Comparison of ENCODE assay signal across 34 mouse cellular contexts in genomic region chr10:128040293-128040692, GRCm38 (mm10). TPM values are rescaled to one million over a fixed set of nuclear protein-coding genes. Genes with fewer than 3 reads are reported as not detected.
DNase-seq lines count a peak whose midpoint lies in the region; ATAC-seq and TF ChIP-seq lines count a peak whose summit lies in the region.
"Had no signal": no experiment of that assay in that cellular context is flagged by ENCODE, and none has a peak within 500 bp of the region (broad histone marks: within the 10 kb centered on the region; RNA-seq: fewer than 3 reads in every experiment).

No protein-coding gene starts in this region.

- ATAC-seq in forebrain, embryonic 14.5 days: no peak
- ATAC-seq in heart, embryonic 13.5 days (ENCODE audit: extremely low read depth, insufficient number of reproducible peaks, low FRiP score, low TSS enrichment): no peak
- no peak for ATAC-seq in liver, embryonic 13.5 days (ENCODE audit: low read depth)
- ATAC-seq in liver, embryonic 11.5 days (replicated peaks; ENCODE audit: low FRiP score): no peak
- no peak for ATAC-seq in inflammation-experienced regulatory T-cells, adult 6 months
- ATAC-seq: forebrain, postnatal 0 days had no signal

- no peak overlapping the region for H3K4me2 ChIP-seq in forebrain, embryonic 14.5 days (ENCODE audit: low read length)
- H3K4me2 ChIP-seq in heart, embryonic 13.5 days: no peak overlapping the region
- H3K4me2 ChIP-seq in liver, embryonic 13.5 days: 0 out of 2 replicates have a peak overlapping the region, but pooled peaks have one; percentile 76
- no peak overlapping the region; the same call in 1 of the 2 replicates for H3K4me2 ChIP-seq in liver, embryonic 11.5 days
- H3K4me2 ChIP-seq: hindbrain, embryonic 13.5 days; limb, embryonic 15.5 days had no signal

- no peaks in the 10 kb centered on the region for H3K9me3 ChIP-seq in forebrain, embryonic 10.5 days
- no peaks in the 10 kb centered on the region for H3K9me3 ChIP-seq in forebrain, embryonic 14.5 days (replicated peaks; ENCODE audit: control insufficient read depth, low read length)
- H3K9me3 ChIP-seq in heart, embryonic 13.5 days: no peaks in the 10 kb centered on the region
- no peaks in the 10 kb centered on the region for H3K9me3 ChIP-seq in liver, embryonic 13.5 days (replicated peaks)
- no peaks in the 10 kb centered on the region for H3K9me3 ChIP-seq in liver, embryonic 11.5 days (ENCODE audit: control insufficient read depth, low read length)
- no peaks in the 10 kb centered on the region for H3K9me3 ChIP-seq in E14TG2a.4 (ENCODE audit: low read length)
- H3K9me3 ChIP-seq: hindbrain, embryonic 13.5 days; limb, embryonic 15.5 days had no signal

- TF ChIP-seq CTCF in heart, adult 2 months (IDR thresholded peaks at IDR 0.05): no peak
- no peak for TF ChIP-seq CTCF in E14TG2a.4 (conservative IDR thresholded peaks at IDR 0.05; ENCODE audit: low read length)

- no peak overlapping the region for H3K9ac ChIP-seq in forebrain, embryonic 14.5 days (ENCODE audit: low read length)
- H3K9ac ChIP-seq in heart, embryonic 13.5 days: 0 out of 2 replicates have a peak overlapping the region, but pooled peaks have one; percentile 56
- H3K9ac ChIP-seq in heart, adult 2 months (ENCODE audit: low read depth, low read length): no peak overlapping the region
- peak overlapping the region; percentile 64 for H3K9ac ChIP-seq in liver, embryonic 13.5 days
- no peak overlapping the region for H3K9ac ChIP-seq in liver, embryonic 11.5 days (ENCODE audit: low read depth, low read length)
- H3K9ac ChIP-seq: forebrain, postnatal 0 days; limb, embryonic 15.5 days had no signal

- no peak for DNase-seq in forebrain, embryonic 10.5 days (ENCODE audit: extremely low spot score, low spot score)
- no peak for DNase-seq in forebrain, embryonic 14.5 days (ENCODE audit: low spot score)
- DNase-seq in heart, adult 2 months: no peak
- no peak for DNase-seq in liver, embryonic 13.5 days
- DNase-seq in liver, embryonic 11.5 days (ENCODE audit: low spot score): no peak
- DNase-seq: adrenal gland, postnatal 36 days; cerebellum, adult 2 months; cerebellum, postnatal 14 days; forebrain, postnatal 0 days; gastrocnemius, postnatal 10 days; heart, postnatal 4 days; kidney, adult 2 months; kidney, postnatal 36 days; lung, postnatal 36 days; thymus, adult 2 months; thymus, postnatal 36 days had no signal

- no peak for TF ChIP-seq POLR2A in heart, adult 2 months (IDR thresholded peaks at IDR 0.05; ENCODE audit: insufficient read depth, low read depth, low read length)

- TF ChIP-seq EP300 in heart, adult 2 months (IDR thresholded peaks at IDR 0.05; ENCODE audit: insufficient read depth, low read depth, low read length): no peak

- no peaks in the 10 kb centered on the region for H3K27me3 ChIP-seq in forebrain, embryonic 10.5 days (ENCODE audit: poor library complexity, severe bottlenecking)
- no peaks in the 10 kb centered on the region for H3K27me3 ChIP-seq in forebrain, embryonic 14.5 days (replicated peaks; ENCODE audit: control insufficient read depth, insufficient read depth, low read length)
- H3K27me3 ChIP-seq in heart, embryonic 13.5 days (replicated peaks): no peaks in the 10 kb centered on the region
- H3K27me3 ChIP-seq in heart, adult 2 months (ENCODE audit: control insufficient read depth, insufficient read depth, low read length): no peaks in the 10 kb centered on the region
- no peaks in the 10 kb centered on the region for H3K27me3 ChIP-seq in liver, embryonic 13.5 days
- no peaks in the 10 kb centered on the region for H3K27me3 ChIP-seq in liver, embryonic 11.5 days (replicated peaks; ENCODE audit: control insufficient read depth, insufficient read depth, low read length)
- no peaks in the 10 kb centered on the region for H3K27me3 ChIP-seq in E14TG2a.4 (ENCODE audit: insufficient read depth, low read length)
- H3K27me3 ChIP-seq: hindbrain, embryonic 13.5 days; limb, embryonic 15.5 days had no signal

- peaks cover 86% of the 10 kb centered on the region for H3K36me3 ChIP-seq in forebrain, embryonic 10.5 days (replicated peaks)
- H3K36me3 ChIP-seq in forebrain, embryonic 14.5 days (ENCODE audit: control insufficient read depth, insufficient read depth, low read length): peaks cover 66% of the 10 kb centered on the region
- peaks cover 76% of the 10 kb centered on the region for H3K36me3 ChIP-seq in heart, embryonic 13.5 days
- H3K36me3 ChIP-seq in heart, adult 2 months (ENCODE audit: control insufficient read depth, insufficient read depth, low read length): peaks cover 48% of the 10 kb centered on the region
- H3K36me3 ChIP-seq in liver, embryonic 13.5 days: peaks cover 75% of the 10 kb centered on the region
- peaks cover 49% of the 10 kb centered on the region for H3K36me3 ChIP-seq in liver, embryonic 11.5 days (ENCODE audit: control insufficient read depth, insufficient read depth, low read length)
- peaks cover 90% of the 10 kb centered on the region for H3K36me3 ChIP-seq in E14TG2a.4 (ENCODE audit: insufficient read depth, low read length)

- intact Hi-C loops in heart, adult 2 months (cut with DNase I): no loop called here

- 94% methylated on average over 5 of the region's 5 CpGs for WGBS in forebrain, embryonic 10.5 days
- 92% methylated on average over 5 of the region's 5 CpGs for WGBS in forebrain, embryonic 14.5 days
- 78% methylated on average over 5 of the region's 5 CpGs for WGBS in heart, embryonic 13.5 days
- 74% methylated on average over 5 of the region's 5 CpGs for WGBS in heart, adult 2 months
- WGBS in liver, embryonic 13.5 days (ENCODE audit: insufficient replicate concordance): 80% methylated on average over 5 of the region's 5 CpGs
- WGBS in liver, embryonic 11.5 days: 84% methylated on average over 5 of the region's 5 CpGs

- H3K79me2 ChIP-seq in heart, adult 2 months (replicated peaks; ENCODE audit: control insufficient read depth, insufficient read depth, low read length): peaks cover 13% of the 10 kb centered on the region

- peaks cover 70% of the 10 kb centered on the region for H3K4me1 ChIP-seq in forebrain, embryonic 10.5 days
- H3K4me1 ChIP-seq in forebrain, embryonic 14.5 days (ENCODE audit: control insufficient read depth, insufficient read depth, low read length): peaks cover 13% of the 10 kb centered on the region
- H3K4me1 ChIP-seq in heart, embryonic 13.5 days: peaks cover 86% of the 10 kb centered on the region
- H3K4me1 ChIP-seq in heart, adult 2 months (ENCODE audit: control insufficient read depth, insufficient read depth, low read length): peaks cover 16% of the 10 kb centered on the region
- H3K4me1 ChIP-seq in liver, embryonic 13.5 days (replicated peaks): peaks cover 83% of the 10 kb centered on the region
- peaks cover 29% of the 10 kb centered on the region for H3K4me1 ChIP-seq in liver, embryonic 11.5 days (replicated peaks; ENCODE audit: control insufficient read depth, insufficient read depth, low read length)
- peaks cover 84% of the 10 kb centered on the region for H3K4me1 ChIP-seq in E14TG2a.4 (replicated peaks; ENCODE audit: low read depth, low read length)

- H3K27ac ChIP-seq in forebrain, embryonic 10.5 days: no peak overlapping the region
- H3K27ac ChIP-seq in forebrain, embryonic 14.5 days (ENCODE audit: low read depth, low read length): no peak overlapping the region
- 0 out of 2 replicates have a peak overlapping the region, but pooled peaks have one; percentile 10 for H3K27ac ChIP-seq in heart, embryonic 13.5 days (replicated peaks)
- H3K27ac ChIP-seq in heart, adult 2 months: no peak overlapping the region
- no peak overlapping the region for H3K27ac ChIP-seq in liver, embryonic 13.5 days
- no peak overlapping the region for H3K27ac ChIP-seq in liver, embryonic 11.5 days (ENCODE audit: low read depth, low read length)
- H3K27ac ChIP-seq: hindbrain, embryonic 13.5 days; limb, embryonic 15.5 days had no signal

- peak overlapping the region; percentile 6 for H3K4me3 ChIP-seq in forebrain, embryonic 10.5 days
- H3K4me3 ChIP-seq in forebrain, embryonic 14.5 days (ENCODE audit: low read depth, low read length): no peak overlapping the region
- H3K4me3 ChIP-seq in heart, embryonic 13.5 days: no peak overlapping the region
- H3K4me3 ChIP-seq in heart, adult 2 months: no peak overlapping the region
- no peak overlapping the region for H3K4me3 ChIP-seq in liver, embryonic 13.5 days (replicated peaks)
- no peak overlapping the region for H3K4me3 ChIP-seq in liver, embryonic 11.5 days (ENCODE audit: low read depth, low read length)
- peak overlapping the region; percentile 99; the same call in 1 of the 2 replicates for H3K4me3 ChIP-seq in E14TG2a.4 (replicated peaks; ENCODE audit: low read length)
- H3K4me3 ChIP-seq: hindbrain, embryonic 13.5 days; layer of hippocampus, adult 2 months; limb, embryonic 15.5 days had no signal

RNA-seq across cellular contexts. Expression of gene Naca, which starts 4.9 kb away (rescaled TPM):
- polyA plus RNA-seq in forebrain, embryonic 10.5 days (2016; fragmentation: Nextera tagmentation; extraction: Ambion mirVana): 930 and 977 TPM in 2 replicates
- polyA plus RNA-seq in forebrain, embryonic 14.5 days (2014; fragmentation: Nextera tagmentation; extraction: Ambion mirVana): 731 and 771 TPM in 2 replicates
- 540 TPM in 2 replicates for polyA plus RNA-seq in heart, embryonic 13.5 days (2015; fragmentation: Nextera tagmentation; extraction: Ambion mirVana)
- 100 to 1,000 TPM; 436 to 544 TPM for total RNA-seq in heart, adult 2 months (2021)
- 204 and 212 TPM in 2 replicates for polyA plus RNA-seq in heart, adult 2 months (2012; rRNA removed)
- 599 and 646 TPM in 2 replicates for polyA plus RNA-seq in liver, embryonic 13.5 days (2015; fragmentation: Nextera tagmentation; extraction: Ambion mirVana)
- 1,053 and 1,054 TPM in 2 replicates for polyA plus RNA-seq in liver, embryonic 11.5 days (2014; fragmentation: Nextera tagmentation; extraction: Ambion mirVana)
- 1,000 to 10,000 TPM in 2 of 3 experiments, 100 to 1,000 TPM in 1; 923 to 1,212 (median 1,047) TPM for polyA plus RNA-seq in inflammation-experienced regulatory T-cells, adult 6 months (2017; shearing (Covaris generic))

RNA-seq across cellular contexts. Expression of gene Ptges3, which starts 18.5 kb away (rescaled TPM):
- 733 and 767 TPM in 2 replicates for polyA plus RNA-seq in forebrain, embryonic 10.5 days (2016; fragmentation: Nextera tagmentation; extraction: Ambion mirVana)
- polyA plus RNA-seq in forebrain, embryonic 14.5 days (2014; fragmentation: Nextera tagmentation; extraction: Ambion mirVana): 426 and 447 TPM in 2 replicates
- 301 and 338 TPM in 2 replicates for polyA plus RNA-seq in heart, embryonic 13.5 days (2015; fragmentation: Nextera tagmentation; extraction: Ambion mirVana)
- total RNA-seq in heart, adult 2 months (2021): 10 to 100 TPM; 96.0 to 97.3 TPM
- 16.3 and 19.2 TPM in 2 replicates for polyA plus RNA-seq in heart, adult 2 months (2012; rRNA removed)
- polyA plus RNA-seq in liver, embryonic 13.5 days (2015; fragmentation: Nextera tagmentation; extraction: Ambion mirVana): 380 and 439 TPM in 2 replicates
- polyA plus RNA-seq in liver, embryonic 11.5 days (2014; fragmentation: Nextera tagmentation; extraction: Ambion mirVana): 527 and 567 TPM in 2 replicates
- polyA plus RNA-seq in inflammation-experienced regulatory T-cells, adult 6 months (2017; shearing (Covaris generic)): 100 to 1,000 TPM; 186 to 360 (median 347) TPM

RNA-seq across cellular contexts. Expression of gene Prim1, which starts 25.3 kb away (rescaled TPM):
- 123 TPM in 2 replicates for polyA plus RNA-seq in forebrain, embryonic 10.5 days (2016; fragmentation: Nextera tagmentation; extraction: Ambion mirVana)
- 66.3 and 71.6 TPM in 2 replicates for polyA plus RNA-seq in forebrain, embryonic 14.5 days (2014; fragmentation: Nextera tagmentation; extraction: Ambion mirVana)
- polyA plus RNA-seq in heart, embryonic 13.5 days (2015; fragmentation: Nextera tagmentation; extraction: Ambion mirVana): 50.5 and 53.2 TPM in 2 replicates
- total RNA-seq in heart, adult 2 months (2021): 1 to 10 TPM; 1.7 TPM
- polyA plus RNA-seq in heart, adult 2 months (2012; rRNA removed): 1.2 and 2.0 TPM in 2 replicates
- polyA plus RNA-seq in liver, embryonic 13.5 days (2015; fragmentation: Nextera tagmentation; extraction: Ambion mirVana): 87.0 and 99.1 TPM in 2 replicates
- 106 and 112 TPM in 2 replicates for polyA plus RNA-seq in liver, embryonic 11.5 days (2014; fragmentation: Nextera tagmentation; extraction: Ambion mirVana)
- polyA plus RNA-seq in inflammation-experienced regulatory T-cells, adult 6 months (2017; shearing (Covaris generic)): 10 to 100 TPM; 18.1 to 73.7 (median 18.2) TPM

RNA-seq across cellular contexts. Expression of gene Hsd17b6, which starts 32.9 kb away (rescaled TPM):
- polyA plus RNA-seq in forebrain, embryonic 10.5 days (2016; fragmentation: Nextera tagmentation; extraction: Ambion mirVana): not detected in 2 replicates
- polyA plus RNA-seq in forebrain, embryonic 14.5 days (2014; fragmentation: Nextera tagmentation; extraction: Ambion mirVana): not detected in 2 replicates
- not detected in 2 replicates for polyA plus RNA-seq in heart, embryonic 13.5 days (2015; fragmentation: Nextera tagmentation; extraction: Ambion mirVana)
- not detected for total RNA-seq in heart, adult 2 months (2021)
- polyA plus RNA-seq in heart, adult 2 months (2012; rRNA removed): not detected in 2 replicates
- polyA plus RNA-seq in liver, embryonic 13.5 days (2015; fragmentation: Nextera tagmentation; extraction: Ambion mirVana): not detected in 2 replicates
- polyA plus RNA-seq in liver, embryonic 11.5 days (2014; fragmentation: Nextera tagmentation; extraction: Ambion mirVana): not detected in 2 replicates
- polyA plus RNA-seq in inflammation-experienced regulatory T-cells, adult 6 months (2017; shearing (Covaris generic)): not detected
- total RNA-seq: adrenal gland, adult 18-20 months; forebrain, postnatal 0 days; gastrocnemius, postnatal 10 days; granulocyte monocyte progenitor cell, adult 5-6 weeks; heart, postnatal 4 days; layer of hippocampus, adult 2 months; layer of hippocampus, postnatal 25 days; left cerebral cortex, adult 8-10 months; left cerebral cortex, postnatal 36 days; midbrain, postnatal 0 days had no signal
- polyA plus RNA-seq: brain, embryonic 14.5 days; cerebellum, adult 2 months; cortical plate, adult 2 months; forebrain, postnatal 0 days; heart, postnatal 0 days; hindbrain, embryonic 13.5 days; kidney, adult 2 months; kidney, embryonic 16.5 days; limb, embryonic 15.5 days; lung, embryonic 16.5 days; midbrain, postnatal 0 days; neural tube, embryonic 14.5 days had no signal

RNA-seq across cellular contexts. Expression of gene Atp5b, which starts 42.8 kb away (rescaled TPM):
- 2,314 and 2,329 TPM in 2 replicates for polyA plus RNA-seq in forebrain, embryonic 10.5 days (2016; fragmentation: Nextera tagmentation; extraction: Ambion mirVana)
- polyA plus RNA-seq in forebrain, embryonic 14.5 days (2014; fragmentation: Nextera tagmentation; extraction: Ambion mirVana): 2,318 and 2,350 TPM in 2 replicates
- polyA plus RNA-seq in heart, embryonic 13.5 days (2015; fragmentation: Nextera tagmentation; extraction: Ambion mirVana): 4,907 and 5,417 TPM in 2 replicates
- total RNA-seq in heart, adult 2 months (2021): 1,000 to 10,000 TPM; 7,689 to 9,158 TPM
- 8,017 and 9,446 TPM in 2 replicates for polyA plus RNA-seq in heart, adult 2 months (2012; rRNA removed)
- polyA plus RNA-seq in liver, embryonic 13.5 days (2015; fragmentation: Nextera tagmentation; extraction: Ambion mirVana): 2,036 and 2,215 TPM in 2 replicates
- 2,564 and 2,777 TPM in 2 replicates for polyA plus RNA-seq in liver, embryonic 11.5 days (2014; fragmentation: Nextera tagmentation; extraction: Ambion mirVana)
- polyA plus RNA-seq in inflammation-experienced regulatory T-cells, adult 6 months (2017; shearing (Covaris generic)): 100 to 1,000 TPM; 459 to 529 (median 464) TPM

Comparison
In these comparisons a context has a peak if more than half of its experiments do, and no peak if none do; other contexts are left out.
1. H3K4me3 ChIP-seq: peak in forebrain, embryonic 10.5 days (single experiment) and E14TG2a.4 (single experiment); none in forebrain, embryonic 14.5 days (single experiment), heart, embryonic 13.5 days (single experiment), heart, adult 2 months (single experiment), liver, embryonic 13.5 days (single experiment) and liver, embryonic 11.5 days (single experiment).
2. H3K9ac ChIP-seq: peak in heart, embryonic 13.5 days (single experiment) and liver, embryonic 13.5 days (single experiment); none in forebrain, embryonic 14.5 days (single experiment), heart, adult 2 months (single experiment) and liver, embryonic 11.5 days (single experiment).